Mouse (Mus musculus) mouse embryonic stem cell (cell line): ENCODE measurements around the gene Maml3.

Source experiments
- in situ Hi-C, 2 experiments: fragments of 300-500 bp; cut with MboI; formaldehyde crosslinking; loops; 1 replicate in 1 of 2; 3 replicates in 1 of 2; pipeline ENCODE4 v1.14.3; 2019 to 2020; ENCODE audit warnings: low sequenced_read_pairs in 2 of 2, low pct_unique_long_range_greater_than_20kb in 1 of 2, mixed read lengths in 1 of 2; ENCODE audit not compliant: unreplicated experiment in 1 of 2

The Maml3 gene

GRCm38 (mm10) chr3:51871346-51871745, 233.5 kb downstream of the Maml3 start:
- in situ Hi-C loops = no loop called here

- in situ Hi-C loops = no loop called here
Observed at GRCm38 (mm10) chr3:51869980-51870379, 234.9 kb downstream of the Maml3 start.

GRCm38 (mm10) chr3:51868857-51869256, 236.0 kb downstream of the Maml3 start:
- in situ Hi-C loops = no loop called here

- in situ Hi-C loops = no loop called here
Observed at GRCm38 (mm10) chr3:51866446-51866845, 238.4 kb downstream of the Maml3 start.

GRCm38 (mm10) chr3:51861631-51862030, 243.2 kb downstream of the Maml3 start:
- in situ Hi-C loops = no loop called here

GRCm38 (mm10) chr3:51860458-51860857, 244.4 kb downstream of the Maml3 start:
- in situ Hi-C loops = no loop called here

GRCm38 (mm10) chr3:51859208-51859607, 245.7 kb downstream of the Maml3 start:
- in situ Hi-C loops = no loop called here

- in situ Hi-C loops = no loop called here
Observed at GRCm38 (mm10) chr3:51854152-51854551, 250.7 kb downstream of the Maml3 start.

GRCm38 (mm10) chr3:51853610-51854009, 251.3 kb downstream of the Maml3 start:
- in situ Hi-C loops = no loop called here

GRCm38 (mm10) chr3:51852692-51853091, 252.2 kb downstream of the Maml3 start:
- in situ Hi-C loops = no loop called here

- in situ Hi-C loops = no loop called here
Observed at GRCm38 (mm10) chr3:51851596-51851995, 253.3 kb downstream of the Maml3 start.

GRCm38 (mm10) chr3:51849462-51849861, 255.4 kb downstream of the Maml3 start:
- in situ Hi-C loops = no loop called here

- in situ Hi-C loops = no loop called here
Observed at GRCm38 (mm10) chr3:51847262-51847661, 257.6 kb downstream of the Maml3 start.

GRCm38 (mm10) chr3:51844255-51844654, 260.6 kb downstream of the Maml3 start:
- in situ Hi-C loops = no loop called here

GRCm38 (mm10) chr3:51842140-51842539, 262.7 kb downstream of the Maml3 start:
- in situ Hi-C loops = no loop called here

GRCm38 (mm10) chr3:51841598-51841997, 263.3 kb downstream of the Maml3 start:
- in situ Hi-C loops = no loop called here

- in situ Hi-C loops = no loop called here
Observed at GRCm38 (mm10) chr3:51841177-51841576, 263.7 kb downstream of the Maml3 start.

- in situ Hi-C loops = no loop called here
Observed at GRCm38 (mm10) chr3:51840095-51840805, 264.6 kb downstream of the Maml3 start.

- in situ Hi-C loops = no loop called here
Observed at GRCm38 (mm10) chr3:51839353-51839715, 265.5 kb downstream of the Maml3 start.

- in situ Hi-C loops = no loop called here
Observed at GRCm38 (mm10) chr3:51838696-51839352, 266.1 kb downstream of the Maml3 start.
